Mouse (Mus musculus) embryonic facial prominence, embryonic 12.5 days (tissue): ENCODE results near the gene Ifna14. TPM values are rescaled to one million over a fixed set of nuclear protein-coding genes. Genes with fewer than 3 reads are reported as not detected.
"Not testable (repeated sequence)": the region's sequence is repeated elsewhere in the genome, so short reads cannot be mapped to it uniquely, and the experiment has no call there.

Experiments
- ATAC-seq: fragments of 200-750 bp; cut with Nextera tagmentation; 2 replicates; pipeline ENCODE4 v1.8.0; 2017; ENCODE audit not compliant: insufficient number of reproducible peaks, insufficient read depth, low FRiP score, low TSS enrichment
- H3K27ac ChIP-seq: fragments of 300-500 bp; sonication (generic); 2 replicates; pipeline ENCODE4 v1.5.1; 2016; ENCODE audit warnings: mild to moderate bottlenecking
- H3K27me3 ChIP-seq: fragments of 300-500 bp; sonication (generic); 2 replicates; pipeline ENCODE4 v1.6.1; 2016; ENCODE audit warnings: mild to moderate bottlenecking, moderate library complexity
- H3K36me3 ChIP-seq: fragments of 300-500 bp; sonication (generic); 2 replicates; pipeline ENCODE4 v1.6.1; 2016; ENCODE audit warnings: mild to moderate bottlenecking
- H3K4me1 ChIP-seq: fragments of 300-500 bp; sonication (generic); 2 replicates; pipeline ENCODE4 v1.6.1; 2016
- H3K4me2 ChIP-seq: fragments of 300-500 bp; sonication (generic); replicated peaks from 2 replicates; pipeline ENCODE4 v1.6.1; 2016; ENCODE audit warnings: mild to moderate bottlenecking, moderate library complexity
- H3K4me3 ChIP-seq: fragments of 300-500 bp; sonication (generic); 2 replicates; pipeline ENCODE4 v1.5.1; 2016; ENCODE audit warnings: mild to moderate bottlenecking
- H3K9ac ChIP-seq: fragments of 300-500 bp; sonication (generic); 2 replicates; pipeline ENCODE4 v1.6.1; 2016; ENCODE audit warnings: mild to moderate bottlenecking, moderate library complexity
- H3K9me3 ChIP-seq: fragments of 300-500 bp; sonication (generic); 2 replicates; pipeline ENCODE4 v1.6.1; 2016; ENCODE audit warnings: mild to moderate bottlenecking, moderate library complexity
- WGBS: fragments of 180-500 bp; shearing (Covaris S2); methylation state at CpG from one replicate; pipeline ENCODE4 v1.1.7; 2016; 5-methylcytosine and 5-hydroxymethylcytosine counted together
- polyA plus RNA-seq: library from polyadenylated mRNA; unstranded; fragments of >200 nt; fragmentation: Nextera tagmentation; extraction: Ambion mirVana; gene quantifications from 2 replicates; pipeline ENCODE4 v1.2.1, GENCODE M21; 2016

Ifna14 gene
- not detected in 2 replicates for polyA plus RNA-seq

- Histone ChIP-seq H3K4me3 (no peak within 1 kb of the TSS), H3K36me3 (no peaks in the 10 kb centered on the region), H3K9me3 (no peaks in the 10 kb centered on the region), H3K27ac (no peak within 1 kb of the TSS), H3K4me2 (no peak within 1 kb of the TSS), H3K4me1 (no peaks in the 10 kb centered on the region), H3K9ac (no peak within 1 kb of the TSS), H3K27me3 (no peaks in the 10 kb centered on the region)
- no peak for ATAC-seq
- WGBS, result 77% methylated on average over 1 of the region's 1 CpGs
Observed at GRCm38 (mm10) chr4:88571698-88572097, at the start of gene Ifna14. Gene Ifna14, minus strand, starts transcription at chr4:88571798.

- Histone ChIP-seq H3K4me1 (no peaks in the 10 kb centered on the region), H3K27me3 (no peaks in the 10 kb centered on the region), H3K4me3 (no peak within 1 kb of the TSS), H3K9ac (no peak within 1 kb of the TSS), H3K36me3 (no peaks in the 10 kb centered on the region), H3K4me2 (no peak within 1 kb of the TSS), H3K9me3 (no peaks in the 10 kb centered on the region), H3K27ac (no peak within 1 kb of the TSS)
- no peak for ATAC-seq
Observed at GRCm38 (mm10) chr4:88603276-88603675, 31.7 kb upstream of the Ifna14 start, which contains the start of gene Ifna12. Gene Ifna12, minus strand, starts transcription at chr4:88603376.

GRCm38 (mm10) chr4:88592285-88592684, 20.7 kb upstream of the Ifna14 start, which contains the start of gene Ifna9:
Gene Ifna9, minus strand, starts transcription at chr4:88592385.
- 89% methylated on average over 1 of the region's 1 CpGs for WGBS
- no peak for ATAC-seq
- no peak within 1 kb of the TSS for H3K4me2 ChIP-seq
- no peaks in the 10 kb centered on the region for H3K36me3 ChIP-seq
- no peak within 1 kb of the TSS for H3K4me3 ChIP-seq
- no peak within 1 kb of the TSS for H3K9ac ChIP-seq
- H3K9me3 ChIP-seq, result no peaks in the 10 kb centered on the region
- no peaks in the 10 kb centered on the region for H3K27me3 ChIP-seq
- no peak within 1 kb of the TSS for H3K27ac ChIP-seq
- H3K4me1 ChIP-seq, result no peaks in the 10 kb centered on the region

GRCm38 (mm10) chr4:88561791-88562190, 9.8 kb downstream of the Ifna14 start:
- no peak overlapping the region for H3K4me2 ChIP-seq
- H3K4me3 ChIP-seq, result no peak overlapping the region
- H3K27ac ChIP-seq, result no peak overlapping the region
- H3K36me3 ChIP-seq, result no peaks in the 10 kb centered on the region
- H3K9me3 ChIP-seq, result no peaks in the 10 kb centered on the region
- H3K9ac ChIP-seq, result no peak overlapping the region
- H3K4me1 ChIP-seq, result no peaks in the 10 kb centered on the region
- H3K27me3 ChIP-seq, result no peaks in the 10 kb centered on the region
- WGBS, result 97% methylated on average over 1 of the region's 1 CpGs
- ATAC-seq, result no peak

- H3K36me3 ChIP-seq, H3K27ac ChIP-seq, H3K4me2 ChIP-seq, H3K27me3 ChIP-seq, H3K9ac ChIP-seq, H3K9me3 ChIP-seq, H3K4me1 ChIP-seq, H3K4me3 ChIP-seq, ATAC-seq: not testable (repeated sequence)
Observed at GRCm38 (mm10) chr4:88558145-88558544, 13.5 kb downstream of the Ifna14 start, which contains the start of gene Ifna15. Gene Ifna15, minus strand, starts transcription at chr4:88558245.

GRCm38 (mm10) chr4:88550161-88550945, 21.2 kb downstream of the Ifna14 start:
- peak overlapping the region; percentile 7; the same call in 1 of the 2 replicates for H3K4me3 ChIP-seq
- no peaks in the 10 kb centered on the region for H3K4me1 ChIP-seq
- WGBS, result 28% methylated on average over 22 of the region's 22 CpGs
- peak overlapping the region; percentile 39 for H3K4me2 ChIP-seq
- ATAC-seq, result 0 out of 2 replicates have a peak, but pooled peaks have one; percentile 64
- H3K9ac ChIP-seq, result no peak overlapping the region
- H3K27ac ChIP-seq, result no peak overlapping the region
- no peaks in the 10 kb centered on the region for H3K27me3 ChIP-seq
- no peaks in the 10 kb centered on the region for H3K9me3 ChIP-seq
- no peaks in the 10 kb centered on the region for H3K36me3 ChIP-seq

GRCm38 (mm10) chr4:88547986-88548385, 23.6 kb downstream of the Ifna14 start:
- H3K27me3 ChIP-seq, result no peaks in the 10 kb centered on the region
- WGBS, result 74% methylated on average over 1 of the region's 1 CpGs
- H3K36me3 ChIP-seq, result no peaks in the 10 kb centered on the region
- no peaks in the 10 kb centered on the region for H3K9me3 ChIP-seq
- no peak overlapping the region for H3K4me3 ChIP-seq
- ATAC-seq, result no peak
- no peaks in the 10 kb centered on the region for H3K4me1 ChIP-seq
- H3K27ac ChIP-seq, result no peak overlapping the region
- H3K9ac ChIP-seq, result no peak overlapping the region
- no peak overlapping the region for H3K4me2 ChIP-seq

GRCm38 (mm10) chr4:88543649-88544234, 27.9 kb downstream of the Ifna14 start:
- H3K27me3 ChIP-seq, result no peaks in the 10 kb centered on the region
- no peaks in the 10 kb centered on the region for H3K36me3 ChIP-seq
- H3K9ac ChIP-seq, result no peak overlapping the region
- whole genome bisulfite sequencing, result 49% methylated on average over 2 of the region's 2 CpGs
- H3K9me3 ChIP-seq, result no peaks in the 10 kb centered on the region
- H3K4me2 ChIP-seq, result no peak overlapping the region
- 0 out of 2 replicates have a peak, but pooled peaks have one; percentile 41 for ATAC-seq
- H3K27ac ChIP-seq, result no peak overlapping the region
- H3K4me1 ChIP-seq, result no peaks in the 10 kb centered on the region
- H3K4me3 ChIP-seq, result no peak overlapping the region

GRCm38 (mm10) chr4:88537328-88537727, 34.3 kb downstream of the Ifna14 start:
- no peak overlapping the region for H3K4me2 ChIP-seq
- ATAC-seq, result no peak
- WGBS, result 77% methylated on average over 12 of the region's 12 CpGs

GRCm38 (mm10) chr4:88536640-88537039, 35.0 kb downstream of the Ifna14 start:
- WGBS, result 84% methylated on average over 7 of the region's 7 CpGs
- Histone ChIP-seq H3K9me3 (no peaks in the 10 kb centered on the region), H3K27me3 (no peaks in the 10 kb centered on the region), H3K4me2 (no peak overlapping the region), H3K9ac (no peak overlapping the region), H3K27ac (no peak overlapping the region), H3K36me3 (no peaks in the 10 kb centered on the region), H3K4me3 (no peak overlapping the region), H3K4me1 (no peaks in the 10 kb centered on the region)
- no peak for ATAC-seq

More at GRCm38 (mm10) chr4:88537328-88537727, 34.3 kb downstream of the Ifna14 start:
- H3K4me1 ChIP-seq, result no peaks in the 10 kb centered on the region
- H3K9me3 ChIP-seq, result no peaks in the 10 kb centered on the region
- no peak overlapping the region for H3K27ac ChIP-seq
- H3K36me3 ChIP-seq, result no peaks in the 10 kb centered on the region
- no peak overlapping the region for H3K9ac ChIP-seq
- H3K4me3 ChIP-seq, result no peak overlapping the region
- no peaks in the 10 kb centered on the region for H3K27me3 ChIP-seq

GRCm38 (mm10) chr4:88535742-88536141, 35.9 kb downstream of the Ifna14 start:
- H3K4me3 ChIP-seq, result no peak overlapping the region

GRCm38 (mm10) chr4:88534903-88535302, 36.7 kb downstream of the Ifna14 start:
- no peak overlapping the region for H3K4me3 ChIP-seq
- no peaks in the 10 kb centered on the region for H3K27me3 ChIP-seq
- H3K4me1 ChIP-seq, result no peaks in the 10 kb centered on the region
- no peak overlapping the region for H3K9ac ChIP-seq
- no peak overlapping the region for H3K27ac ChIP-seq
- H3K4me2 ChIP-seq, result no peak overlapping the region
- ATAC-seq, result no peak
- no peaks in the 10 kb centered on the region for H3K36me3 ChIP-seq
- 92% methylated on average over 1 of the region's 1 CpGs for WGBS
- no peaks in the 10 kb centered on the region for H3K9me3 ChIP-seq

More at GRCm38 (mm10) chr4:88535742-88536141, 35.9 kb downstream of the Ifna14 start:
- Histone ChIP-seq H3K27me3 (no peaks in the 10 kb centered on the region), H3K4me2 (no peak overlapping the region), H3K9me3 (no peaks in the 10 kb centered on the region), H3K27ac (no peak overlapping the region), H3K4me1 (no peaks in the 10 kb centered on the region), H3K9ac (no peak overlapping the region), H3K36me3 (no peaks in the 10 kb centered on the region)
- 96% methylated on average over 1 of the region's 1 CpGs for WGBS
- no peak for ATAC-seq
